Mouse (Mus musculus): Measurements from ENCODE around the gene Map4k1. TPM values are rescaled to one million over a fixed set of nuclear protein-coding genes. Genes with fewer than 3 reads are reported as not detected.

Map4k1 gene
- polyA plus RNA-seq (2012; rRNA removed) = 21.4 and 27.4 TPM in 2 replicates

GRCm38 (mm10) chr7:28981651-28982273 lies at the start of gene Map4k1, which contains the start of gene Eif3k:
TSS of gene Map4k1 (plus strand) at chr7:28982050.
TSS of gene Eif3k (minus strand) at chr7:28981864.
- WGBS = under 1% methylated on average over 36 of the region's 36 CpGs
- peak; percentile 98 for DNase-seq (ENCODE audit: low read depth, low spot score)

GRCm38 (mm10) chr7:28932421-28933041 lies 49.3 kb upstream of the Map4k1 start:
- DNase-seq (ENCODE audit: low read depth, low spot score) = peak; percentile 82
- WGBS = 37% methylated on average over 6 of the region's 6 CpGs

GRCm38 (mm10) chr7:28933825-28934224 lies 48.0 kb upstream of the Map4k1 start:
- no peak for DNase-seq (ENCODE audit: low read depth, low spot score)
- 89% methylated on average over 2 of the region's 2 CpGs for whole genome bisulfite sequencing

GRCm38 (mm10) chr7:28936787-28937186 lies 45.1 kb upstream of the Map4k1 start:
- DNase-seq (ENCODE audit: low read depth, low spot score) = no peak
- WGBS = 26% methylated on average over 4 of the region's 4 CpGs

- 79% methylated on average over 4 of the region's 4 CpGs for WGBS
- DNase-seq (ENCODE audit: low read depth, low spot score) = no peak
Measured at GRCm38 (mm10) chr7:28938654-28939053, 43.2 kb upstream of the Map4k1 start.

GRCm38 (mm10) chr7:28939418-28940183 lies 42.2 kb upstream of the Map4k1 start:
- 50% methylated on average over 7 of the region's 7 CpGs for WGBS
- no peak for DNase-seq (ENCODE audit: low read depth, low spot score)

- no peak for DNase-seq (ENCODE audit: low read depth, low spot score)
- 43% methylated on average over 4 of the region's 4 CpGs for WGBS
Measured at GRCm38 (mm10) chr7:28941129-28941528, 40.7 kb upstream of the Map4k1 start.

GRCm38 (mm10) chr7:28941542-28941941 lies 40.3 kb upstream of the Map4k1 start:
- WGBS = 30% methylated on average over 4 of the region's 4 CpGs
- DNase-seq (ENCODE audit: low read depth, low spot score) = no peak

GRCm38 (mm10) chr7:28943451-28944180 lies 38.2 kb upstream of the Map4k1 start:
- DNase-seq (ENCODE audit: low read depth, low spot score) = no peak
- WGBS = 55% methylated on average over 5 of the region's 5 CpGs

GRCm38 (mm10) chr7:28944756-28945415 lies 37.0 kb upstream of the Map4k1 start:
- DNase-seq (ENCODE audit: low read depth, low spot score) = no peak
- WGBS = 53% methylated on average over 6 of the region's 6 CpGs

GRCm38 (mm10) chr7:28945416-28946270 lies 36.2 kb upstream of the Map4k1 start:
- no peak for DNase-seq (ENCODE audit: low read depth, low spot score)
- 59% methylated on average over 10 of the region's 10 CpGs for WGBS

GRCm38 (mm10) chr7:28946271-28946610 lies 35.6 kb upstream of the Map4k1 start:
- 47% methylated on average over 1 of the region's 1 CpGs for WGBS
- DNase-seq (ENCODE audit: low read depth, low spot score) = no peak

GRCm38 (mm10) chr7:28948746-28949145 lies 33.1 kb upstream of the Map4k1 start:
- 86% methylated on average over 7 of the region's 7 CpGs for WGBS
- no peak for DNase-seq (ENCODE audit: low read depth, low spot score)

- DNase-seq (ENCODE audit: low read depth, low spot score) = no peak
- 15% methylated on average over 2 of the region's 2 CpGs for WGBS
Measured at GRCm38 (mm10) chr7:28949298-28949697, 32.6 kb upstream of the Map4k1 start.

GRCm38 (mm10) chr7:28950346-28951037 lies 31.4 kb upstream of the Map4k1 start:
- WGBS = 35% methylated on average over 10 of the region's 10 CpGs
- DNase-seq (ENCODE audit: low read depth, low spot score) = no peak

- DNase-seq (ENCODE audit: low read depth, low spot score) = no peak
- WGBS = 61% methylated on average over 2 of the region's 2 CpGs
Measured at GRCm38 (mm10) chr7:28951764-28952163, 30.1 kb upstream of the Map4k1 start.

GRCm38 (mm10) chr7:28952786-28953185 lies 29.1 kb upstream of the Map4k1 start:
- 5% methylated on average over 3 of the region's 3 CpGs for WGBS
- DNase-seq (ENCODE audit: low read depth, low spot score) = no peak

Measured in large intestine, adult 2 months (tissue).